Mouse (Mus musculus): Measurements from ENCODE around the gene Smtnl1. TPM values are rescaled to one million over a fixed set of nuclear protein-coding genes. Genes with fewer than 3 reads are reported as not detected.

Smtnl1 gene
- polyA plus RNA-seq, 1 experiment from 2014 or later, result not detected

DNA sequence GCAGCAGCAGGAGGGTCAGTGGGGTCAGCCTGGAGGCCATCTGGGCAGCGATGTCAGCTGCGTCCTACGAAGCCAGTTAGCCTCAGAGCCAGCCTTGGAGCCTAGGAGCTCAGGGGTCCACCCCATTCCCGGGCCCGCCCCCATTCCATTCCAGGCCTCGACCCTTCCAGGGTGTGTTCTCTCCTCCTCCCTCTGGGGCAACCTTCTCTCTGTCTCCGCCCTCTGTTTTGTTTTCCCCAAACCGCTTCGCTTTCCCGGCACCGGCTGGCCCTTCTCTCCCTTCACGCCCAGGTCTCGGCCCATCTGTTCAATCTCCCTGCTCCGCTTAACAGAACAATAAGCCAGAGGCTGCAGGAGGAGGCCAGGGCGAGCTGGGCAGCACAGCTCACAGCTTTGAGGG, 47.7 kb downstream of the Smtnl1 start:
- WGBS, result 1% methylated on average over 15 of the region's 15 CpGs

DNA sequence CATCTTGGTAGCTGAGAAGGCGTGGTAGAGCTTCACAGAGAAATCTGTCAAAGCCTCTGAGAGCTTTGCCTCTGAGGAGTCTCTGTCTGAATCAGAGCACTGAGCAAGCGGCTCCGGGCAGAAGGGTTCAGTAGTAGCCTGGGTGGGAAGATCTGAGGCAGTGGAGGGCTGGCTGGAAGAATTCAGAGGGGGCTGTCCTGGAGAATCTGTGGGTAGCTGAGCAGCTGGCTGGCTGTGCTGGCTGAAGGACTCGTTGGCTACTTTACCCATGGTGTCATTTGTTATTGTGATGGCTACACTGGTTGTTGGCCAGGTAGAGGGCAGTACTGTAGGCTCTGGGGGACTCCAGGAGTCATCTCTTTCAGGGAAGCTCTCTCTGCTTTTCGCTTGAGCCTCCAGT, 49.3 kb downstream of the Smtnl1 start:
- Histone ChIP-seq H3K4me2 (ENCODE audit: low read depth, low read length, severe bottlenecking) (no peak overlapping the region), H3K4me1 (replicated peaks; ENCODE audit: control insufficient read depth, insufficient read depth, low read length) (peaks cover 9% of the 10 kb centered on the region), H3K9me3 (ENCODE audit: control insufficient read depth, low read length) (no peaks in the 10 kb centered on the region), H3K27me3 (ENCODE audit: control insufficient read depth, insufficient read depth, low read length) (no peaks in the 10 kb centered on the region), H3K27ac (ENCODE audit: low read depth, low read length) (no peak overlapping the region), H3K9ac (ENCODE audit: low read length) (no peak overlapping the region), H3K36me3 (ENCODE audit: control insufficient read depth, insufficient read depth, low read length) (no peaks in the 10 kb centered on the region), H3K4me3 (ENCODE audit: low read depth, low read length) (no peak overlapping the region)
- ATAC-seq (replicated peaks; ENCODE audit: low FRiP score) (no peak), DNase-seq (ENCODE audit: low spot score) (no peak)
- 82% methylated on average over 5 of the region's 5 CpGs for WGBS

More for the DNA sequence above, 47.7 kb downstream of the Smtnl1 start:
- Histone ChIP-seq H3K36me3 (ENCODE audit: control insufficient read depth, insufficient read depth, low read length) (no peaks in the 10 kb centered on the region), H3K9ac (ENCODE audit: low read length) (peak overlapping the region; percentile 56), H3K9me3 (ENCODE audit: control insufficient read depth, low read length) (no peaks in the 10 kb centered on the region), H3K4me3 (ENCODE audit: low read depth, low read length) (peak overlapping the region; percentile 22), H3K27me3 (ENCODE audit: control insufficient read depth, insufficient read depth, low read length) (no peaks in the 10 kb centered on the region), H3K4me1 (replicated peaks; ENCODE audit: control insufficient read depth, insufficient read depth, low read length) (peaks cover 9% of the 10 kb centered on the region), H3K4me2 (ENCODE audit: low read depth, low read length, severe bottlenecking) (peak overlapping the region; percentile 54), H3K27ac (ENCODE audit: low read depth, low read length) (peak overlapping the region; percentile 79)
- ATAC-seq (replicated peaks; ENCODE audit: low FRiP score) (peak; percentile 95), DNase-seq (ENCODE audit: low spot score) (peak; percentile 83)

- Histone ChIP-seq H3K4me2 (ENCODE audit: low read depth, low read length, severe bottlenecking) (no peak overlapping the region), H3K4me1 (replicated peaks; ENCODE audit: control insufficient read depth, insufficient read depth, low read length) (peaks cover 9% of the 10 kb centered on the region), H3K4me3 (ENCODE audit: low read depth, low read length) (no peak overlapping the region), H3K9ac (ENCODE audit: low read length) (no peak overlapping the region), H3K27ac (ENCODE audit: low read depth, low read length) (no peak overlapping the region), H3K9me3 (ENCODE audit: control insufficient read depth, low read length) (no peaks in the 10 kb centered on the region), H3K36me3 (ENCODE audit: control insufficient read depth, insufficient read depth, low read length) (no peaks in the 10 kb centered on the region), H3K27me3 (ENCODE audit: control insufficient read depth, insufficient read depth, low read length) (no peaks in the 10 kb centered on the region)
- WGBS, result 85% methylated on average over 4 of the region's 4 CpGs
- ATAC-seq (replicated peaks; ENCODE audit: low FRiP score), result no peak
- no peak for DNase-seq (ENCODE audit: low spot score)
Measured at GRCm38 (mm10) chr2:84772454-84772853, 50.0 kb downstream of the Smtnl1 start.

GRCm38 (mm10) chr2:84770501-84770900, 52.0 kb downstream of the Smtnl1 start:
- ATAC-seq (replicated peaks; ENCODE audit: low FRiP score), result no peak
- 79% methylated on average over 6 of the region's 6 CpGs for WGBS
- H3K4me2 ChIP-seq (ENCODE audit: low read depth, low read length, severe bottlenecking), result no peak overlapping the region
- DNase-seq (ENCODE audit: low spot score), result no peak
- no peaks in the 10 kb centered on the region for H3K36me3 ChIP-seq (ENCODE audit: control insufficient read depth, insufficient read depth, low read length)
- no peak overlapping the region for H3K9ac ChIP-seq (ENCODE audit: low read length)
- no peaks in the 10 kb centered on the region for H3K9me3 ChIP-seq (ENCODE audit: control insufficient read depth, low read length)
- no peaks in the 10 kb centered on the region for H3K27me3 ChIP-seq (ENCODE audit: control insufficient read depth, insufficient read depth, low read length)
- H3K27ac ChIP-seq (ENCODE audit: low read depth, low read length), result no peak overlapping the region
- no peak overlapping the region for H3K4me3 ChIP-seq (ENCODE audit: low read depth, low read length)
- peaks cover 9% of the 10 kb centered on the region for H3K4me1 ChIP-seq (replicated peaks; ENCODE audit: control insufficient read depth, insufficient read depth, low read length)

DNA sequence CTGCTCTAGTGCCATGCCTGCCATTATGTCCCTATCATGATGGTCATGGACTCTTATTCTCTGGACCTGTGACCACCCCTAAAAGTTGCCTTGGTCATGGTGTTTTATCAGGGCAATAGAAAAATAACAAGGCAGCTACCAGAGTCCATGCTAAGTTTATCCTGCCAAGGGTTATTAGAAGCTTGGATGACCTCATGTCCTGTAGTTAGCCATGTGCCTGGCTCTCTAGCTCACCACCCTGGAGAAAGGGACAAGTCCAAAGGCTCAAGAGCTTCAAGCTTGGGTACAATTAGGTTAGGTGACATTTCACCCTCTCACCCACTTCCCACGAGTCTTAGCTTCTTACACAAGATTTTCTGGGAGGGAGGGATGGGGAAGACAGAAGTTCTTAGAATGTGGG, 59.6 kb downstream of the Smtnl1 start:
- H3K4me2 ChIP-seq (ENCODE audit: low read depth, low read length, severe bottlenecking), result no peak overlapping the region
- ATAC-seq (replicated peaks; ENCODE audit: low FRiP score) (no peak), DNase-seq (ENCODE audit: low spot score) (no peak)
- H3K27me3 ChIP-seq (ENCODE audit: control insufficient read depth, insufficient read depth, low read length), result no peaks in the 10 kb centered on the region
- no peak overlapping the region for H3K9ac ChIP-seq (ENCODE audit: low read length)
- H3K36me3 ChIP-seq (ENCODE audit: control insufficient read depth, insufficient read depth, low read length), result no peaks in the 10 kb centered on the region
- WGBS, result 62% methylated on average over 1 of the region's 1 CpGs
- no peak overlapping the region for H3K4me3 ChIP-seq (ENCODE audit: low read depth, low read length)
- no peaks in the 10 kb centered on the region for H3K9me3 ChIP-seq (ENCODE audit: control insufficient read depth, low read length)
- H3K27ac ChIP-seq (ENCODE audit: low read depth, low read length), result no peak overlapping the region
- no peaks in the 10 kb centered on the region for H3K4me1 ChIP-seq (replicated peaks; ENCODE audit: control insufficient read depth, insufficient read depth, low read length)

- H3K27ac ChIP-seq (ENCODE audit: low read depth, low read length), result no peak overlapping the region
- no peak overlapping the region for H3K4me3 ChIP-seq (ENCODE audit: low read depth, low read length)
- no peaks in the 10 kb centered on the region for H3K27me3 ChIP-seq (ENCODE audit: control insufficient read depth, insufficient read depth, low read length)
- no peaks in the 10 kb centered on the region for H3K36me3 ChIP-seq (ENCODE audit: control insufficient read depth, insufficient read depth, low read length)
- WGBS, result 21% methylated on average over 4 of the region's 4 CpGs
- ATAC-seq (replicated peaks; ENCODE audit: low FRiP score) (no peak), DNase-seq (ENCODE audit: low spot score) (no peak)
- no peak overlapping the region for H3K9ac ChIP-seq (ENCODE audit: low read length)
- no peaks in the 10 kb centered on the region for H3K9me3 ChIP-seq (ENCODE audit: control insufficient read depth, low read length)
- no peak overlapping the region for H3K4me2 ChIP-seq (ENCODE audit: low read depth, low read length, severe bottlenecking)
- no peaks in the 10 kb centered on the region for H3K4me1 ChIP-seq (replicated peaks; ENCODE audit: control insufficient read depth, insufficient read depth, low read length)
Measured at GRCm38 (mm10) chr2:84762295-84762694, 60.2 kb downstream of the Smtnl1 start.

GRCm38 (mm10) chr2:84761840-84762239, 60.6 kb downstream of the Smtnl1 start:
- Histone ChIP-seq H3K4me2 (ENCODE audit: low read depth, low read length, severe bottlenecking) (no peak overlapping the region), H3K27me3 (ENCODE audit: control insufficient read depth, insufficient read depth, low read length) (no peaks in the 10 kb centered on the region), H3K9ac (ENCODE audit: low read length) (no peak overlapping the region), H3K9me3 (ENCODE audit: control insufficient read depth, low read length) (no peaks in the 10 kb centered on the region), H3K27ac (ENCODE audit: low read depth, low read length) (no peak overlapping the region), H3K36me3 (ENCODE audit: control insufficient read depth, insufficient read depth, low read length) (no peaks in the 10 kb centered on the region), H3K4me3 (ENCODE audit: low read depth, low read length) (no peak overlapping the region), H3K4me1 (replicated peaks; ENCODE audit: control insufficient read depth, insufficient read depth, low read length) (no peaks in the 10 kb centered on the region)
- WGBS, result 93% methylated on average over 1 of the region's 1 CpGs
- ATAC-seq (replicated peaks; ENCODE audit: low FRiP score), result no peak
- no peak for DNase-seq (ENCODE audit: low spot score)

DNA sequence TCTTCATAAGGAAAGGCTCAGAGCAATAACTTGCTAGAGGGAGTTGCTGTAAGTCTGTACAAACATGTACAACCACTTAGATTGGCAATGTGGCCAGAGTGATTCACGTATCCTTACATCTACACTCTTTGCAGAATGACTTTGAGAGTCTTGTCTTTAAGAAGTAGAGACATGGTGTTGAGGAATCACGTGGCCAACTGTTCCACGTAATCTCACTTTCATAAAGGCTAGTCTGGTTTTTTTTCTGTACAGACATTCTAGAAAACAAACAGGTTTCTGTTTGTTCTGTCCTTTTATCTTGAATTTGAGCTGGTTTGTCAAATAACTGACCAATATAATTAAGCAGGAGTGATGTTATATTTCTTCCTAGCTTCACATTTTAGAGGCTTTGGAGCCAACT, 61.1 kb downstream of the Smtnl1 start:
- H3K4me1 ChIP-seq (replicated peaks; ENCODE audit: control insufficient read depth, insufficient read depth, low read length), result no peaks in the 10 kb centered on the region
- ATAC-seq (replicated peaks; ENCODE audit: low FRiP score) (no peak), DNase-seq (ENCODE audit: low spot score) (no peak)
- H3K27me3 ChIP-seq (ENCODE audit: control insufficient read depth, insufficient read depth, low read length), result no peaks in the 10 kb centered on the region
- no peak overlapping the region for H3K4me3 ChIP-seq (ENCODE audit: low read depth, low read length)
- no peak overlapping the region for H3K9ac ChIP-seq (ENCODE audit: low read length)
- H3K27ac ChIP-seq (ENCODE audit: low read depth, low read length), result no peak overlapping the region
- H3K36me3 ChIP-seq (ENCODE audit: control insufficient read depth, insufficient read depth, low read length), result no peaks in the 10 kb centered on the region
- no peak overlapping the region for H3K4me2 ChIP-seq (ENCODE audit: low read depth, low read length, severe bottlenecking)
- H3K9me3 ChIP-seq (ENCODE audit: control insufficient read depth, low read length), result no peaks in the 10 kb centered on the region
- 91% methylated on average over 3 of the region's 3 CpGs for WGBS

All from forebrain, embryonic 11.5 days (tissue).